Mouse (Mus musculus): ENCODE results near the gene Scgb1c1.

The Scgb1c1 gene

DNA sequence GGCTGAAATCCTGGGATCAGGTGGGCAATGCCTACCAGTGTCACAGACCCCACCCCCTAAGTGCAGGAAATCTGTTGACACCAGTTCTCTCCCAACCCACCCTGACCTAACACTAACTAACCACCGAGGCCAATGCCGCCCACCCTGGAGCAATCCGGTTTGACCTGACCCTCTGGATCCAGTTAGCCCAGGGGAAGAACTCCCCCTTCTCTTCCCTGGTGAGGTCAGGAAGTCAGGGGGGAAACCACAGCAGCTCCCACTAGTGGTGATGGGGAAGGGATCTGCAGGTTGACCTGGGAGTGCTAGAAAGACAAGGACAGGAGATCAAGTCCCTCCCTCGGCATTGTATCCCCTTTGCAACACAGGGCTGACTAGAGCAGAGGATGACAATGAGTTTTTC is 336 bp downstream of the Scgb1c1 start:
- no peak for DNase-seq

DNA sequence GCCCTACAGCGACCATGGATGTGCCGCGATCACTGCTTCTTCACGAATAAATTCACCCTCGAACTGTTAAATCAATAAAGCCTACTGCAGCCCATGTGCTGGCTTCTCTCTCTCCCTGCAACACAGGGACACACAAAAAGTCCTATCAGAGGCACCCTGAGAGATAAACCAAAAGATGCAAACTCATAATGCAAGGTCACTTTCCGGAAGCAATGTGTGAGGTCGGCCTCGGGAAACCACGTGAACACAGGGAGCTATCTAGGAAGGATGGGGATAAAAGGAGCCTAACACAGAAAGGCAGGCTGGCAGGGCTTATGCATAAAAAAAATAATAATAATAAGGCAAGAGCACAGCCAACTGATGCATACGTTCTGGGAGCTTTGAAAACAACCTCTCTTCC is 1.3 kb downstream of the Scgb1c1 start:
- DNase-seq: no peak

- no peak for DNase-seq
These were observed 2.6 kb downstream of the Scgb1c1 start, which contains the start of gene Odf3 for GRCm38 (mm10) chr7:140847755-140848580. TSS of gene Odf3 (plus strand) at chr7:140847805.

GRCm38 (mm10) chr7:140848591-140848990 is 3.2 kb downstream of the Scgb1c1 start:
- no peak for DNase-seq

DNA sequence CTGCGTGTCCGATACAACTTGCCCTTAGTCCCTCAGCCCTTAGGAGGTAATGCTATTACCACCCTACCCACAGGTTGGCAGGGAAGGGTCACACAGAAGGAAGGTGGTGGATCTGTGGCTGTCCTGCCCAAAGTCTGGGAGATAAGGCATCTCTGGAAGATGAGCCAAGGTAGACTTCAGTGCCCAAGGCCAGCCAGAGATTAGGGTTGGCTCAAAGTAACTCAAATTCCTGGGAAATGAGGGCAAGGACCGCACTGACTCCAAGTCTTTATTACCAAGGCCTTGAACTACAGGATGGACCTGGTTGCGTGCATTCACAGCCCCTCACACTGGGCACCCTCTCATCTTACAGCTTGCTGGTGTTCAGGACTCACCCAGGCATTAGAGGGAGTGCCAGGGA is 6.6 kb downstream of the Scgb1c1 start:
- DNase-seq: no peak

DNA sequence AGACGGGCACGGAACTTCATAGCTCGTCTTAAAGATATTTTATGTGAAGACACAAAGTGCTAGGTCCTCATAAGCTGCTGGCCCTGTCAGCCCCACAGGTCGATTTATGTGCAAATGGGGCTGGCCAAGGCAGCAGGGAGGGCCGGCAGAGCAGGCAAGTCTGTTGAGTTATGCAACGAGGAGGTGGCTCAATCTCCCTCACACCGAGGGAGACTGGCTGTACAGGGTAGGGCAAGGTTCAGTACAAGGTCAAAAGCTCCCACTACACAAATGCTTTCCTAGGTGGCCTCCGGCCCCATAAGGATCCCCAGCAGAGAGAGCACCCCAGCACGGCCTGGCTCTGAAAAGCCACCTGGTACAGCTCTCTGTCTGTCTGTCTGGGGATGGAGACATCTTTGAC is 8.0 kb downstream of the Scgb1c1 start:
- DNase-seq: peak; percentile 24

GRCm38 (mm10) chr7:140854483-140854882 is 9.1 kb downstream of the Scgb1c1 start:
- no peak for DNase-seq

DNA sequence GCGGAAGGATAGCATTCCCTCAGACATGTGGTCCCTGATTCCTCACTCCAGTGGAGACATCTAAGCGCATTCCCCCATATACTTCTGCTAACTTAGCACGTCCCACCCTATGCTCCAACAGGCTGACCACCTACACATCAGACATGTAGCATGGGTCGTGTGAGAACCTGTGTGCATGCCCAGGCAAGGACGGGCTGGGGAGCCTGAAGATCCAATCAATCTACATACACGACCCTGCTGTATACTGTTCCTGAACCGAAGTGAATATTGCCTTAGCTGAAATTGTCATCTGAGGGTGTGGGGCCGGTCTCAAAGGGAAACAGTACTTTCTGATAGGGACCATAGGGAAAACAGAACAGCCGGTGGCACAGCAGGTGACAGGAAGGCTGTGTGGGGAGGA is 9.8 kb downstream of the Scgb1c1 start:
- no peak for DNase-seq

DNA sequence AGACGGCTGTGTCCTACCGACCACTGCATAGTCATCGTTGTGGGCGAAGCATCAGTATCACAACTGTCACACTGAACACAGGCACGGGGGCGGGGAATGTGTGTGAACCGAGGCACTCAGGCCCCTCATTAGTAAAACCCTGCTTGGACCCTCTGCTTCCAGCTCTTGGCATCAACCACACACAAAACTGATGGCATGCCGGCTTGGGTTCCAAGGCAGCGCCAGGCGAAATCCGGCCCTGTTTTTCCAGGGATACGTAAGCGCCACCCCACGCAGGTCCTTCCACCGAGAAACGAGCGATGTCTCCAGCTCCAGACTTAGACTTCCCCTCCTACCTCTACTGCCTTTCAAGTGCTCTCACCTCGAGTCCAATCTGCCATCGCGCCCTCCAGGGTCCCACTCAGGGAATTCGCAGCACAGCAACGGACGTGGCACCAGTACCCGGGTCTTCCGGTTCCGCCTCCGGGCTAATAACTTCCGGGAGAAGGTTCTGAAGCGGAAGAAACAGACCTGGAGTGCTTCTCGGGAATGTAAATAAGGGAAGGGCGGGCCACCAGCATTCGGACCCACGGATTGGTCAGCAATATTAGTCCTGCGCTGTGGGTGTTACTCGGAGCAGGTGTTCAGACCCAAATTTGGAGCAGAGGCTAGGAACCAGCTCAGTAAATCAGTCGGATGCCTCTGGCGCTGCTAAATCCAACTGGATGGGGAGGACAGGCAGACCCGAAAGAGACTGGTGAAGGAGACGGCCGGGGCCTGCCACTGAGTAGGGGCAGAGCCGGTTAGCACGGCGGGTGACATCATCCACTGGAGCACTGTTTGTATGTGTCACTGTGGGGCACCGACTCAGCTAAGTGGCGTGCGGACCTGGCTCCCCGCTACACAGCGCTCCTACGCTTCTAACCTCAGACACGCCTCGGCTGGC is 10.8 kb downstream of the Scgb1c1 start, which contains the start of gene Gm45785:
Gene Gm45785 (minus strand): TSS at position 472 of the 925 bp plus-strand sequence.
- DNase-seq: peak; percentile 88

DNA sequence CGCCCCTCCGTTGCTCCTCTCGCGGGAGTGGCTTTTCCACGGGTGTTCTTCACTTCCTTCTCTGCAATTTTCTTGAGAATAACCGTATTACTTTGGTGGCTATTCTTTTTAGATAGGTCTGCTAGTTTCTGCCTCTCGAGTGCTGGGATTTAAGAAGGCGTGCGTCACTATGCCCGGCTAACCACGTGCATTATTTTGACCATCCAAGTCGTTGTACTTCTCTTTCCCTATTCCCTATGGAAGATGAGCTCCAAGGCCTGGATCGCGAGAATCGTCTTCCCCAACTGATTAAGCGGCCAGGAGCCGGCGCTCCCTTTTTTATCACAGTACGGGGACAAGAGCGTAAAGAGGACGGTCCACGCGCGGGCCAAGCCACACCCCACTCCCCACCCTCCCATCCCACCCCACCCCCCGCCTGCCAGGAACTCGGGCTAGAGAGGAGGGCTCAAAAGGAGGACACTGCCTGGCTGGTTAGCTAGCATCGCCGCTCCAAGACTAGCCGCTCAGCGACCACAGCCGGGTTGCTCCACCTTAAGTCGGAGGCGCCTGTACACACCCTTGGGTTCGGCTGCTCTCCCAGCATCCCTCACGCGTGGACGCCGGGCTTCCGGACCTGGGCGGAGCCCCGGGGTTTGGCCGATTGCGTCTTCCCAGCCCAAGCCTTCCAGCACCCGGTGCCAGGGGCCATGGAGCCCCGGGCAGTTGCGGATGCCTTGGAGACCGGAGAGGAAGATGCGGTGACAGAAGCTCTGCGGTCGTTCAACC is 11.6 kb downstream of the Scgb1c1 start, which contains the start of gene Ric8a:
Gene Ric8a (plus strand): TSS at position 173 of the 765 bp plus-strand sequence.
- DNase-seq: peak; percentile 93

DNA sequence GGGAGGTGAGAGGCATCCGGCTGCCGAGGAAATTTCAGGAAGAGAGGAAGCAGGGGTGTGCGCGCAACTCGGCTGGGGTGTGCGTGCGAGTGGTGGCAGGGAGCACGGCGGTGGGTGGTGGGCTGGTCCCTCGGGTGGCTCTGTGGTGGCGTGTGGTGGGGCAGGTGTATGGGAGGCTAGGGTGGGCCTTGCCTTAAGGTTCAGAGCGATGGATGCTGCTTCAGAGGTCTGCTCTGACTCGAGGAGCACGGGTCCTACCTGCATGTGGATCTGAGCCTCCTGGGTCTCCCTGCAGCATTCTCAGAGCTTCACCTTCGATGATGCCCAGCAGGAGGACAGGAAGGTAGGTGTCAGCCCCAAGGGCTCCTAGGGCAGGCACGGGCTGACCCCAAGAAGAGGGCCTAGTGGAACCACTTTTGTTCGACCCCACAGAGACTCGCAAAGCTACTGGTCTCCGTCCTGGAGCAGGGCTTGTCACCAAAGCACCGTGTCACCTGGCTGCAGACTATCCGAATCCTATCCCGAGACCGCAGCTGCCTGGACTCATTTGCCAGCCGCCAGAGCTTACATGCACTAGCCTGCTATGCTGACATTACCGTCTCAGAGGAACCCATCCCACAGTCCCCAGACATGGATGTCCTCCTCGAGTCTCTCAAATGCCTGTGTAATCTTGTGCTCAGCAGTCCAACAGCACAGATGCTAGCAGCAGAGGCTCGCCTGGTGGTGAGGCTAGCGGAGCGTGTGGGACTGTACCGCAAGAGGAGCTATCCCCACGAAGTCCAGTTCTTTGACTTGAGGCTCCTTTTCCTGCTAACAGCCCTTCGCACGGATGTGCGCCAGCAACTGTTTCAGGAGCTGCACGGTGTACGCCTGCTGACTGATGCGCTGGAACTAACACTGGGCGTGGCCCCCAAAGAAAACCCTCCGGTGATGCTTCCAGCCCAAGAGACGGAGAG is 12.5 kb downstream of the Scgb1c1 start, which contains the start of gene Bet1l:
Gene Bet1l (minus strand): TSS at position 28 of the 956 bp plus-strand sequence.
- DNase-seq: no peak

DNA sequence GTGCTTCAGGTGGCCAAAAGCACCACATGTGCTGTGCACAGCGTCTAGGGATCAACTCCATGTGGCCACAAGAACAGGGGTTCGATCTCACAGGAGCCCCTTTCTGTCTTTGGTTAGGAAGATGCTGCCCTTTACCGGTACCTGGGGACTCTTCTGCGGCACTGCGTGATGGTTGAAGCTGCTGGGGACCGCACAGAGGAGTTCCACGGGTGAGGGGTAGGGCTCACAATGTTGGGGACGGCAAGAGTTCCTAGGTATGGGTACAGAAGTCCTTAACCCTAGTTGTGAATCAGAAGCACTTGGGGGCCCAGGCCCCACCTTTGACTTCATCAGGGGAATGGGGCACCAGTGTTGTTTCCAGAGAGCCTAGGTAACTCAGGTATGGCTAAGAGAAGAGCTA is 13.4 kb downstream of the Scgb1c1 start:
- no peak for DNase-seq

DNA sequence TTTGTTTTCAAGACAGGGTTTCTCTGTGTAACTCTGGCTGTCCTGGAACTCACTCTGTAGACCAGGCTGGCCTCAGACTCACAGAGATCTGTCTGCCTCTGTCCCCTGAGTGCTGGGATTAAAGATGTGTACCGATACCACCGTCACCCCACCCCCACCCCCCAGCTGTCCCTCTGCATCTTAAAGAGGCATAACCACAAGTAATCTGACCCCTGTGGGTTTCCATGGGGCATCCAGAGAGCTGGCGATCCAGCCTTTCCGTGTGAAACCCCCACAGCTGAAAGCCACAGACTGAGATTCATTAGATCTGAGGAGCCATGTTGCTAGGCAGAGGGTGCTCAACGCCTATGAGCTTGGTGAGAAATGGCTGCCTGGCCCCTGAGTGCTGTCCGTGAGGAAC is 14.7 kb downstream of the Scgb1c1 start:
- no peak for DNase-seq

DNA sequence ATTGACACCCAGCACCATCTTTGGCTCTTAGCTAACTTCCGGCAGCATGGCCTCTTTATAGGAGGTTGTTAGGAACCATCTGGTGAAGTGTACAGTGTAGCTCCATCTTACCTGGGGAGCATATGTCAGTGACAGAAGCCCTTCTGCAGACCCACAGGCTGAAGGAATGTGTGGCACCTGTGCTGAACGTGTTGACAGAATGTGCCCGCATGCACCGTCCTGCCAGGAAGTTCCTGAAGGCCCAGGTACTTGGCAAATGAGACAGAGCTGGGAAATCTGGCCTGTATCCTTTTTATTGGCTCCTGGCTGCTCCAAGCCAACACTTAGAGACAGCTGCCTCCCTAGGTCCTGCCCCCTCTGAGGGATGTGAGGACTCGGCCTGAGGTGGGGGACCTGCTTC is 15.4 kb downstream of the Scgb1c1 start:
- no peak for DNase-seq

DNA sequence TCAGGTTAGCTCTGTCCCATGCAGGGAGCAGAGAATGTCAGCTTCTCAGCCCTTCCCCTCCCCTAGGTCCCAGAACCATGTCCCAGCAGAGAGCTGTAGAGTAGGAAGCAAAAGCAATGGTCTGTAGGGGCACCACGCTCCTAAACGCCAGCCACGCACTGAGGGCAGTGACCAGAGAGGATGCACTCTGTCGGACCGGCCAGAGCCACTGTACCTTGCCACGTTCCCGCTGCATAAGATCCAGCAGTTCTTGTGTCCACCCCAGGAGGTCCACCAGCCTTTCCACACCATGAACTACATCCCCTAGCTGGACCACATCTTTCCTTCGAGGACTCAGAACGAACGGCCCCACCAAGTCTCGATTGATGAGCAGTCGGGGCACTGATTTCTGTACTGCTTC is 19.4 kb downstream of the Scgb1c1 start:
- no peak for DNase-seq

- DNase-seq: no peak
These were observed 28.9 kb downstream of the Scgb1c1 start for GRCm38 (mm10) chr7:140874224-140874623.

GRCm38 (mm10) chr7:140877364-140877763 is 32.0 kb downstream of the Scgb1c1 start:
- DNase-seq: no peak

DNA sequence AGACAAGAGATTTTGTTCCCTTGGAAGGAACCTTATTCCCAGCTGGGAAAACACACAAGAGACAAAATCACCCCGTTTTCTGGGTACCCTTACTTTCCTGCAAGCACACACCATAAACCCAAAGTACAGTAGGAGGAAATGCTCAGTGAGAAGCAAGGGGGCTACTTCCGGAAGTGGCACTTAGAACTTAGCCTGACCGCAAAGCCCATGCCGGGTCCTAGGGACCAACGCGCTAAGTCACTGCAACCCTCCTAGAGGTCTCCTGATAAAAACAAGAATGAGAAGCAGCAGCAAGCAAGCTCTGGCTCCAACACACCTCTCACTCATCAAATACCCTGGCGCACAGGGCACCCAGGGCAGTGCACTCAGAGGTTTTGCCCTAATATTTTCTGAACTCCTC is 34.0 kb downstream of the Scgb1c1 start:
- peak; percentile 33 for DNase-seq

DNA sequence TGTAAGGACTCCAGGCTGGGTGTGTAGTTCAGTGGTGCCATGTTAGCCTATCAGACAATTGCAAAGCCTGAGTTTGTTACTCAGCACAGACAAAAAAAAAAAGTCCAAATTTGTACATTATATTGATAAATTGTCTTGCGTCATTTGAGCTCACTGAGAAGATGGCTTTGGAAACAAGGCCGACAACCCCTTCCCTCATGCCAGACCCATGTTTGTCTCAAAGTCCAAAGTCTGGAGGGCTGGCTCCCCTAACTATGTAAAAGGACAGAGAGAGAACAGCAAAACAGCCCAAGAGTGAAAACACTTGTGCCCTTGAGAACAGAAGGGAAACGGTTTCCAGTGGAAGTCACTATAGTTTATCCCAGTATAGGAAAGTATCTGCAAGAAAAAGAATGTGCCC is 35.1 kb downstream of the Scgb1c1 start:
- DNase-seq: no peak

- DNase-seq: no peak
These were observed 35.6 kb downstream of the Scgb1c1 start for GRCm38 (mm10) chr7:140880865-140881515.

All from liver (tissue).